Mouse (Mus musculus) lung, embryonic 15.5 days (tissue): Measurements from ENCODE around the gene Myo3b. TPM values are rescaled to one million over a fixed set of nuclear protein-coding genes. Genes with fewer than 3 reads are reported as not detected.
"Not testable (repeated sequence)": the region's sequence is repeated elsewhere in the genome, so short reads cannot be mapped to it uniquely, and the experiment has no call there.

Experiments used
- ATAC-seq: fragments of 200-750 bp; cut with Nextera tagmentation; 2 replicates; pipeline ENCODE4 v1.8.0; 2017; ENCODE audit warnings: moderate number of reproducible peaks, borderline replicate concordance; ENCODE audit not compliant: low FRiP score, low TSS enrichment; ENCODE audit errors: extremely low read depth
- H3K27ac ChIP-seq: fragments of 300-500 bp; sonication (generic); 2 replicates; pipeline ENCODE4 v1.5.1; 2015; ENCODE audit warnings: moderate library complexity, mild to moderate bottlenecking, inconsistent platforms
- H3K27me3 ChIP-seq: fragments of 300-500 bp; sonication (generic); 2 replicates; pipeline ENCODE4 v1.6.1; 2015; ENCODE audit warnings: inconsistent platforms
- H3K36me3 ChIP-seq: fragments of 300-500 bp; sonication (generic); 2 replicates; pipeline ENCODE4 v1.6.1; 2015; ENCODE audit warnings: inconsistent platforms
- H3K4me1 ChIP-seq: fragments of 300-500 bp; sonication (generic); 2 replicates; pipeline ENCODE4 v1.6.1; 2015; ENCODE audit warnings: inconsistent platforms
- H3K4me2 ChIP-seq: fragments of 300-500 bp; sonication (generic); 2 replicates; pipeline ENCODE4 v1.6.1; 2015; ENCODE audit warnings: inconsistent platforms, mild to moderate bottlenecking, moderate library complexity
- H3K4me3 ChIP-seq: fragments of 300-500 bp; sonication (generic); 2 replicates; pipeline ENCODE4 v1.5.1; 2015; ENCODE audit warnings: mild to moderate bottlenecking, inconsistent platforms
- H3K9ac ChIP-seq: fragments of 300-500 bp; sonication (generic); 2 replicates; pipeline ENCODE4 v1.6.1; 2015; ENCODE audit warnings: inconsistent platforms
- H3K9me3 ChIP-seq: fragments of 300-500 bp; sonication (generic); 2 replicates; pipeline ENCODE4 v1.6.1; 2016; ENCODE audit warnings: inconsistent platforms
- WGBS: fragments of 180-500 bp; shearing (Covaris S2); methylation state at CpG from one replicate; pipeline ENCODE4 v1.1.7; 2015; 5-methylcytosine and 5-hydroxymethylcytosine counted together
- polyA plus RNA-seq: library from polyadenylated mRNA; unstranded; fragments of >200 nt; fragmentation: Nextera tagmentation; extraction: Ambion mirVana; gene quantifications from 2 replicates; pipeline ENCODE4 v1.2.1, GENCODE M21; 2015

Myo3b gene
- polyA plus RNA-seq: 0.28 and 0.46 TPM in 2 replicates

- no peak within 1 kb of the TSS for H3K4me2 ChIP-seq
- H3K9ac ChIP-seq: no peak within 1 kb of the TSS
- no peak for ATAC-seq
- H3K4me3 ChIP-seq: no peak within 1 kb of the TSS
- H3K36me3 ChIP-seq: no peaks in the 10 kb centered on the region
- H3K27ac ChIP-seq: no peak within 1 kb of the TSS
- 35% methylated on average over 7 of the region's 7 CpGs for WGBS
- H3K27me3 ChIP-seq: no peaks in the 10 kb centered on the region
- H3K9me3 ChIP-seq: no peaks in the 10 kb centered on the region
- no peaks in the 10 kb centered on the region for H3K4me1 ChIP-seq
Observed at GRCm38 (mm10) chr2:70038752-70039151, at the start of gene Myo3b. Myo3b (plus strand) TSS chr2:70039126.

- Histone ChIP-seq H3K4me3 (no peak overlapping the region), H3K27me3 (no peaks in the 10 kb centered on the region), H3K9me3 (no peaks in the 10 kb centered on the region), H3K4me2 (no peak overlapping the region), H3K9ac (no peak overlapping the region), H3K36me3 (peaks cover 46% of the 10 kb centered on the region), H3K27ac (no peak overlapping the region), H3K4me1 (no peaks in the 10 kb centered on the region)
- ATAC-seq: no peak
- 85% methylated on average over 6 of the region's 6 CpGs for WGBS
Observed at GRCm38 (mm10) chr2:69989224-69989623, 49.7 kb upstream of the Myo3b start.

- Histone ChIP-seq H3K27ac (no peak overlapping the region), H3K9me3 (no peaks in the 10 kb centered on the region), H3K36me3 (peaks cover 41% of the 10 kb centered on the region), H3K27me3 (no peaks in the 10 kb centered on the region), H3K4me2 (no peak overlapping the region), H3K9ac (no peak overlapping the region), H3K4me3 (no peak overlapping the region), H3K4me1 (no peaks in the 10 kb centered on the region)
- WGBS: 50% methylated on average over 2 of the region's 2 CpGs
- ATAC-seq: no peak
Observed at GRCm38 (mm10) chr2:69990647-69991046, 48.3 kb upstream of the Myo3b start.

- 73% methylated on average over 3 of the region's 3 CpGs for WGBS
Observed at GRCm38 (mm10) chr2:69994082-69994736, 44.7 kb upstream of the Myo3b start.

GRCm38 (mm10) chr2:69994779-69995178, 44.1 kb upstream of the Myo3b start:
- WGBS: 78% methylated on average over 2 of the region's 2 CpGs
- Histone ChIP-seq H3K27me3 (no peaks in the 10 kb centered on the region), H3K27ac (no peak overlapping the region), H3K4me2 (no peak overlapping the region), H3K9me3 (no peaks in the 10 kb centered on the region), H3K9ac (no peak overlapping the region), H3K36me3 (peaks cover 38% of the 10 kb centered on the region), H3K4me3 (no peak overlapping the region), H3K4me1 (no peaks in the 10 kb centered on the region)
- ATAC-seq: no peak

More at GRCm38 (mm10) chr2:69994082-69994736, 44.7 kb upstream of the Myo3b start:
- H3K27ac ChIP-seq, H3K27me3 ChIP-seq, H3K9ac ChIP-seq, H3K4me2 ChIP-seq, H3K4me1 ChIP-seq, ATAC-seq, H3K9me3 ChIP-seq, H3K4me3 ChIP-seq: not testable (repeated sequence)
- H3K36me3 ChIP-seq: peaks cover 44% of the 10 kb centered on the region

- Histone ChIP-seq H3K4me1 (no peaks in the 10 kb centered on the region), H3K4me2 (no peak overlapping the region), H3K27me3 (no peaks in the 10 kb centered on the region), H3K27ac (no peak overlapping the region), H3K4me3 (no peak overlapping the region), H3K9me3 (no peaks in the 10 kb centered on the region), H3K9ac (no peak overlapping the region), H3K36me3 (peaks cover 33% of the 10 kb centered on the region)
- ATAC-seq: no peak
- 90% methylated on average over 7 of the region's 7 CpGs for WGBS
Observed at GRCm38 (mm10) chr2:69999097-69999770, 39.7 kb upstream of the Myo3b start.

- Histone ChIP-seq H3K27me3 (no peaks in the 10 kb centered on the region), H3K4me1 (no peaks in the 10 kb centered on the region), H3K36me3 (peaks cover 31% of the 10 kb centered on the region), H3K4me3 (no peak overlapping the region), H3K9me3 (no peaks in the 10 kb centered on the region), H3K4me2 (no peak overlapping the region), H3K9ac (no peak overlapping the region), H3K27ac (no peak overlapping the region)
- no peak for ATAC-seq
- 88% methylated on average over 6 of the region's 6 CpGs for WGBS
Observed at GRCm38 (mm10) chr2:70000316-70000715, 38.6 kb upstream of the Myo3b start.

- Histone ChIP-seq H3K27me3 (no peaks in the 10 kb centered on the region), H3K9ac (no peak overlapping the region), H3K4me1 (no peaks in the 10 kb centered on the region), H3K4me2 (no peak overlapping the region), H3K9me3 (no peaks in the 10 kb centered on the region), H3K36me3 (peaks cover 20% of the 10 kb centered on the region), H3K27ac (no peak overlapping the region), H3K4me3 (no peak overlapping the region)
- 90% methylated on average over 2 of the region's 2 CpGs for WGBS
- no peak for ATAC-seq
Observed at GRCm38 (mm10) chr2:70006492-70006891, 32.4 kb upstream of the Myo3b start.

GRCm38 (mm10) chr2:70012941-70013340, 26.0 kb upstream of the Myo3b start:
- 77% methylated on average over 8 of the region's 8 CpGs for WGBS
- Histone ChIP-seq H3K4me3 (no peak overlapping the region), H3K4me2 (no peak overlapping the region; the same call in 1 of the 2 replicates), H3K36me3 (peaks cover 17% of the 10 kb centered on the region), H3K27me3 (no peaks in the 10 kb centered on the region), H3K9ac (no peak overlapping the region), H3K4me1 (peaks cover 3% of the 10 kb centered on the region; the same call in 1 of the 2 replicates), H3K27ac (peak overlapping the region; percentile 80), H3K9me3 (no peaks in the 10 kb centered on the region)
- peak; percentile 92 for ATAC-seq

GRCm38 (mm10) chr2:70018236-70018635, 20.7 kb upstream of the Myo3b start:
- no peak overlapping the region for H3K27ac ChIP-seq
- no peak overlapping the region for H3K4me3 ChIP-seq
- peaks cover 25% of the 10 kb centered on the region for H3K36me3 ChIP-seq
- no peak for ATAC-seq
- H3K27me3 ChIP-seq: no peaks in the 10 kb centered on the region
- no peak overlapping the region for H3K9ac ChIP-seq
- H3K4me2 ChIP-seq: no peak overlapping the region
- 33% methylated on average over 6 of the region's 6 CpGs for WGBS
- H3K9me3 ChIP-seq: no peaks in the 10 kb centered on the region
- no peaks in the 10 kb centered on the region for H3K4me1 ChIP-seq

GRCm38 (mm10) chr2:70024454-70024853, 14.5 kb upstream of the Myo3b start:
- Histone ChIP-seq H3K9ac (no peak overlapping the region), H3K4me2 (no peak overlapping the region), H3K27ac (no peak overlapping the region), H3K36me3 (peaks cover 26% of the 10 kb centered on the region), H3K27me3 (no peaks in the 10 kb centered on the region), H3K4me1 (no peaks in the 10 kb centered on the region), H3K9me3 (no peaks in the 10 kb centered on the region; the same call in 1 of the 2 replicates), H3K4me3 (no peak overlapping the region)
- no peak for ATAC-seq
- WGBS: 79% methylated on average over 2 of the region's 2 CpGs

- Histone ChIP-seq H3K27ac (no peak overlapping the region), H3K4me2 (no peak overlapping the region), H3K4me3 (no peak overlapping the region), H3K9me3 (no peaks in the 10 kb centered on the region; the same call in 1 of the 2 replicates), H3K4me1 (no peaks in the 10 kb centered on the region), H3K27me3 (no peaks in the 10 kb centered on the region), H3K36me3 (peaks cover 21% of the 10 kb centered on the region), H3K9ac (no peak overlapping the region)
- WGBS: 90% methylated on average over 5 of the region's 5 CpGs
- ATAC-seq: no peak
Observed at GRCm38 (mm10) chr2:70025711-70026110, 13.2 kb upstream of the Myo3b start.
